Mouse (Mus musculus) cerebellum, postnatal 10 days (tissue): ENCODE results near the gene Gins1.

Experiments used
- DNase-seq, 2 experiments: peaks; one replicate each; pipeline ENCODE4 v3.0.0; 2021; ENCODE audit warnings: mixed read lengths in 2 of 2

Gene Gins1

GRCm38 (mm10) chr2:150964641-150965040 is 59.4 kb downstream of the Gins1 start:
- DNase-seq = no peak

GRCm38 (mm10) chr2:150965951-150966350 is 60.8 kb downstream of the Gins1 start:
- no peak for DNase-seq

GRCm38 (mm10) chr2:150967491-150967890 is 62.3 kb downstream of the Gins1 start:
- DNase-seq = no peak

- DNase-seq = no peak
These were observed 64.0 kb downstream of the Gins1 start for GRCm38 (mm10) chr2:150969231-150969630.

GRCm38 (mm10) chr2:150971856-150972255 is 66.7 kb downstream of the Gins1 start:
- DNase-seq = no peak

- DNase-seq = no peak
These were observed 67.5 kb downstream of the Gins1 start for GRCm38 (mm10) chr2:150972681-150973080.

GRCm38 (mm10) chr2:150973401-150974115 is 68.4 kb downstream of the Gins1 start:
- no peak for DNase-seq

- no peak for DNase-seq
These were observed 71.7 kb downstream of the Gins1 start for GRCm38 (mm10) chr2:150976871-150977270.

- DNase-seq = no peak
These were observed 72.5 kb downstream of the Gins1 start for GRCm38 (mm10) chr2:150977676-150978075.

- DNase-seq = no peak
These were observed 73.6 kb downstream of the Gins1 start for GRCm38 (mm10) chr2:150978791-150979190.

GRCm38 (mm10) chr2:150979861-150980620 is 74.8 kb downstream of the Gins1 start:
- no peak for DNase-seq
